Mouse (Mus musculus) adrenal gland (tissue): ENCODE measurements around the gene Cnpy2.
"Not testable (repeated sequence)": the region's sequence is repeated elsewhere in the genome, so short reads cannot be mapped to it uniquely, and the experiment has no call there.

Experiments
- intact Hi-C: fragments of 180-260 bp; cut with DNase I; formaldehyde crosslinking; loops from one replicate; pipeline ENCODE4 v1.15.1; 2025
- long read RNA-seq, 2 experiments: library from polyadenylated mRNA; unstranded; transcript quantifications; one replicate each; pipeline ENCODE4 v2.0.0; 2020; ENCODE audit warnings: borderline replicate concordance in 1 of 2; ENCODE audit not compliant: insufficient replicate concordance in 1 of 2

Gene Cnpy2
- long read RNA-seq, experiment 1, transcript Cnpy2-202 (6 exons, 1,383 nt): major isoform, 111 of 123 reads
- long read RNA-seq, experiment 1, transcript Cnpy2-201 (6 exons, 763 nt): minor isoform, 7 of 123 reads
- long read RNA-seq, experiment 1, partial matches to known transcripts: 2 of 123 reads
- long read RNA-seq, experiment 1, other reads (novel, unspliced or antisense): 3 of 123 reads
- long read RNA-seq, experiment 2, transcript Cnpy2-202 (6 exons, 1,383 nt): major isoform, 144 of 169 reads
- long read RNA-seq, experiment 2, transcript Cnpy2-201 (6 exons, 763 nt): minor isoform, 11 of 169 reads
- long read RNA-seq, experiment 2, partial matches to known transcripts: 3 of 169 reads
- long read RNA-seq, experiment 2, other reads (novel, unspliced or antisense): 11 of 169 reads

GRCm38 (mm10) chr10:128322141-128323108 lies at the start of gene Cnpy2:
Gene Cnpy2, plus strand, starts transcription at chr10:128322459.
- intact Hi-C loops: no loop called here

DNA sequence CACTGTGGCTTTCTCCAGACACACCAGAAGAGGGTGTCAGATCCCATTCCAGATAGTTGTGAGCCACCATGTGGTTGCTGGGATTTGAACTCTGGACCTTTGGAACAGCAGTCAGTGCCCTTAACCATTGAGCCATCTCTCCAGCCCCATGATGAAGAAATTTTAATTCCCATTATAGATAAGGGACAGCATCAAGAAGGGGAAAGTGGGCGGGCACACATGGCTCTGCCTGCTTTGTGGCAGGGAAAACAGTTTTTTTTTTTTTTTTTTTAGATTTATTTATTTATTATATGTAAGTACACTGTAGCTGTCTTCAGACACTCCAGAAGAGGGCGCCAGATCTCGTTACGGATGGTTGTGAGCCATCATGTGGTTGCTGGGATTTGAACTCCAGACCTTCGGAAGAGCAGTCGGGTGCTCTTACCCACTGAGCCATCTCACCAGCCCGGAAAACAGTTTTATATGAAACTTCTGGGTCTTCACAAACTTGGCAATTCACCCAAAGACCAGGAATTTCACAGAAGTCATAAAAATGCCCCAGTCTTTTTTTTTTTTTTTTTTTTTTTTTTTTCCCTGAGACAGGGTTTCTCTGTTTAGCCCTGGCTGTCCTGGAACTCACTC lies 49.3 kb upstream of the Cnpy2 start:
- intact Hi-C loops: not testable (repeated sequence)

DNA sequence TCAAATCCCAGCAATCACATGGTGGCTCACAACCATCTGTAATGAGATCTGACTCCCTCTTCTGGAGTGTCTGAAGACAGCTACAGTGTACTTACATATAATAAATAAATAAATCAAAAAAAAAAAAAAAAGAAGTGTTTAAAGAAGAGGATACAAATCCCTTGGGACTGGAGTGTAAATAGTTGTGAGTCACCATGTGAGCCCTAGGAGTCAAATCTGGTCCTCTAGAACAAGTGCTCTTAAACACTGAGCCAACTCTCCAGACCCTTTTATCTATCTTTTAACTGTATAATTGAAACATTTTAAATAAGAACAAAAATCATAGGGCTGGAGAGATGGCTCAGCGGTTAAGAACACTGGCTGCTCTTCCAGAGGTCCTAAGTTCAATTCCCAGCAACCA lies 46.9 kb upstream of the Cnpy2 start:
- intact Hi-C loops: not testable (repeated sequence)

- intact Hi-C loops: no loop called here
Measured at GRCm38 (mm10) chr10:128278158-128278557, 44.1 kb upstream of the Cnpy2 start.

GRCm38 (mm10) chr10:128280943-128281342 lies 41.3 kb upstream of the Cnpy2 start:
- intact Hi-C loops: loop anchor here (5.0 kb wide), 1 partner anchor 59 kb away; no protein-coding TSS in a partner anchor

GRCm38 (mm10) chr10:128281682-128282081 lies 40.6 kb upstream of the Cnpy2 start:
- intact Hi-C loops: loop anchor here (5.0 kb wide), 1 partner anchor 59 kb away; no protein-coding TSS in a partner anchor

DNA sequence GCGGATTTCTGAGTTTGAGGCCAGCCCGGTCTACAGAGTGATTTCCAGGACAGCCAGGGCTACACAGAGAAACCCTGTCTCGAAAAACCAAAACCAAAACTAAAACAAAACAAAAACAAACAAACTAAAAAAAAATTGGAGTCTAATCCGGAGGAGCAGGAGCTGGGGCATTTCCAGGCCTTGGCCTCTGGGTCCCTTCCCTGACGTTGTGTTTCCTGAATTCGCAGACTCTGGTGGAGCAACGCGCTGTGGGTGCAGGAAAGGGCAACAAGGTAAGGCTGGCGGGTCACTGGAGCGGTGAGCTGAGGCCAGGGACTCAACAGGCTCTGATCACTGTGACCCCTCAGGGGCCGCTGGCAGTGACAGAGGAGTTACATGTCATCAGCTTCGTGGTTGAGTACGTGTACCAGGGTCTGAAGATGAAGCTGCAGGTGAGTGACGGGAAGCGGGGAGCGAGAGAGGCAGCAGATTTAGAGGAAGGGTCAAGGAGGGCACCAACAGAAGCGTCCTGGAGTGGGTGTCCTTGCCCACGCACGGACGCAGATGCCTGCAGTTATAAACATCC lies 39.3 kb upstream of the Cnpy2 start:
- intact Hi-C loops: loop anchor here (5.0 kb wide), 1 partner anchor 61 kb away; no protein-coding TSS in a partner anchor

DNA sequence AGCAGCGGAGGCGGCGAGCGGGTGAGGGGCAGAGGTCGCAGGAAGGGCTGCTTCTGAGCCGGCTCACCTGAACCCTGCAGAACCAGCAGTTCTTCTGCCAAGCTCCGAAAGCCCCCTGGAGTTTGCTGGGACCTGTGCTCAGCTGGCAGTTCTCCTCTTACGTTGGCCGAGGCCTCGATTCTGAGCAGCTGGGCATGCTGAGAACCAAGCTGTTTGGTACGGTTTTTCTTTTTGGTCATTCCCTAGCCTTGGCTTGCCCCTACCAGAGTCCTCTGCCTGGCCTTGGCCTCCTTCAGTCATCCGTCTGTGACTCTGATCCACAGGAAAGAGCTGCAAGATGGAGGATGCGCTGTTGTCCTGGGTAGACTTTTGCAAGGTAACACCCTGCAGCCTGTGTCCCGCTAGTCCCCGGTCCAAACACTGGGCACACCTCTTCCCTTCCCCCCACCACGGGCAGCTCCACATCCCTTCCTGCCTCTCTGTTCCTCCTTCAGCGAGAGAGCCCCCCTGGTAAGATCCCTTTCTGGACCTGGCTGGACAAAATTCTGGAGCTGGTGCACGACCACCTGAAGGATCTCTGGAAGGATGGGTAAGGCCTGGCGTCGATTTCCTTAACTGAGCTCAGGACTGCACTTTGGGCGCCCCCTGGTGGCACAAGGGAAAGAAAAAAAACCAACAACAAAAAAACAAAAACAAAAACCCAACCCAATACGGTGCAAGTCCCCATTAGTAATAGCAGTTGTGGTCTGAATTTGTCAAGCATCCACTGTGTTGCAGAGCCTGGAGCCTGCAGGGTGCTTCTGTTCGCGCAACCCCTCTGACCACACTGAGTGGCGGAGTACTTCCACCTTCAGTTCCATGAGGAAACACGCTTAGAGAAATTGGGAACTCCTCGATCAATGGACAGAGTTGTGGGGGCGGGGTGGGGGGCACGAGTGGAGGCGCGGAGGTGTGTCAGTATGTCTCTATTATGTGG lies 38.4 kb upstream of the Cnpy2 start:
- intact Hi-C loops: loop anchor here (5.0 kb wide), 1 partner anchor 62 kb away; no protein-coding TSS in a partner anchor

DNA sequence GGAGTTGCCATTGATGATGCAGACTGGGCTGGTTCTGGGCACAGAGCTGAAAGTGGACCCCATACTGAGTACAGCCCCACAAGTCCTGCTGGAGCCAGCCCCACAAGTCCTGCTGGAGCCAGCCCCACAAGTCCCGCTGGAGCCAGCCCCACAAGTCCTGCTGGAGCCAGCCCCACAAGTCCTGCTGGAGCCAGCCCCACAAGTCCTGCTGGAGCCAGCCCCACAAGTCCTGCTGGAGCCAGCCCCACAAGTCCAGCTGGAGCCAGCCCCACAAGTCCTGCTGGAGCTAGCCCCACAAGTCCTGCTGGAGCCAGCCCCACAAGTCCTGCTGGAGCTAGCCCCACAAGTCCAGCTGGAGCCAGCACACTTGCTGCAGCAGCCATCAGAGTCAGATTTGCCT lies 31.7 kb upstream of the Cnpy2 start:
- intact Hi-C loops: not testable (repeated sequence)

DNA sequence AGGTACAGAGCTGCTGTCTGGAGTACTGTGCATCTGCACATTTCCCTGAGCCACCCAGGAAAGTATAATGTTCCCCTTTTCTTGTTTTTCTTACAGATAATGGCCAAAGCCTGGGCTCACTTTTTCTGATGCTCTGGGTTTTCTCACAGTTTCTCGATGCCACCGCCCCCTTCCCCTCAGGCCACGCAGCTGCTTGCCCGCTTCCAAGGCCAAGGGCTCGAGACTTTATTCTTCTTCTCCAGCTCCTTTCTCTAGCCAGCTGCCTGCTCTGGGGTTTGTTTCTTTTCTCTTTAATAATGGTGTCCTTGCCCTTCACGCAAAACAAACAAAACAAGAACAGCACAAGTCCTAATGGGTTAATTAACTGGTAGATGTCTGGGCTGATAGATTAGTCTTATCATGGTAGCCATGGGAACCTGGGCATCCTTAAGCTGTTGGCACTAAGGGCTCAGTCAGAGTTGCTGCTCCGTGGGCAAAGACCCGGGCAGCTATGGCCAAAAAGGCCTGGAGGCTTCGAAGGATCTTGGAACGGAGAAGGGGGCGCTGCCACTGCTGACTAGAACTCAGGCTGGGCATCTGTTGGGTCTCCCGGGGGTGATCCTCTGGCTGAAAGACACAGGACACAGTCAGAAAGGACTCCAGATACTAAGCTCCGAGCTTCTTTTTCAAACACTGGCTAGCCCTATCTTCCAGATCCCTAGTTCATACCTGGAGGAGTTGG lies 25.7 kb upstream of the Cnpy2 start:
- intact Hi-C loops: no loop called here

DNA sequence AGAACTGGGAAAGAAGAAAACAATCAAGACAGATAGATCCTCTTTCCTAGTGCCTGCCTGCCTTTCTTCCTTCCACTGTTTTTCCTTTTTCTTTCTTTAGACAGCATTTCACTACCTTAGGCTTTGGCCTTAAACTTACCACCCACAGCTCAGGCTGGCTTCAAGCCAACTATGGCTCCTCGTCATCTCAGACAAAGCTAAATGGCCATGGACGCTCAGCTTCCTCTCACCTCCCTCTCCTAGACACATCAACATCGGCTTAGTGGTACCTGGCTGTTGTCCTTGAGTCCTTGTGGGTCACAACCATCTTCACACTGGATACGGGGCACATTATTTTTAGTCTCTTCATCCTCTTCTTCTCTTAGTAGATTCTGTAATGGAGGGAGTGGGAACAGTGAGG lies 25.0 kb upstream of the Cnpy2 start:
- intact Hi-C loops: no loop called here

DNA sequence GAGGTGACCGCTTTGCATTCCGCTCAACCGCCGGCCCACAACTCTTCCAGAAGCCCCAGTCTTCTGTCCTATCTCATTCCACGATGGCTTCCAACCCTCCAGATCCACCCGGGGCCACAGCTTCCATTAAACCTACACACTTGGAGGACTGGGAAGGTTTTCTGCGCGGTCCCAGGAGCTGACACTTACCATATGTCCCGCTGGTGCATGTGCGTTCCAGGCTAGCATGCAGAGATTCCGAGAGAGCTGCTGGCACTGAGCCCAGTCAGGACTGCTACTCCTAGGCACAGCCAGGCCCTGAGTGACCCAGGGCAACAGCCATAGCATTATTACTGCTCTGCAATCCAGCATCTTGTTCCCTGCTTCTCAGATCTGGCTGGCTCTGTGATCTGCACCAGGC lies 24.6 kb upstream of the Cnpy2 start:
- intact Hi-C loops: no loop called here

DNA sequence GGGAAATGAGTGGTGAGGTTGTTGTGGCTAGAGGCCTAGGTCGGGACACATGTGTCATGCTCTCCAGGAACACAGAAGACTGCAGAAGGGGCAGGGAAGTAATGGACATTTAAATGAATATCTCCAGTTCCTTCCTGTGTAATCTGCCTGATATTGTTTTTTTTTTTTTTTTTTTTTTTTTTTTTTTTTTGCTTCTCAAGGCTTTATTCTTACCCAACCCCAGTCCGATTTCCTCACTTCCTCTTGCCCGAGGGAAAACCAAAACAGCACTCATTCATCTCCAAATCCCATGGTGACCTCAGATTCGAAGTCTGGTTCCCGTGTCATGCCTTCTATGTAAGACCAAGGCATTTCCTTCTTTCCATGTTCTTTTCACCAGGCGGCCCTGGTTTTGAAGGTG lies 24.0 kb upstream of the Cnpy2 start:
- intact Hi-C loops: no loop called here

DNA sequence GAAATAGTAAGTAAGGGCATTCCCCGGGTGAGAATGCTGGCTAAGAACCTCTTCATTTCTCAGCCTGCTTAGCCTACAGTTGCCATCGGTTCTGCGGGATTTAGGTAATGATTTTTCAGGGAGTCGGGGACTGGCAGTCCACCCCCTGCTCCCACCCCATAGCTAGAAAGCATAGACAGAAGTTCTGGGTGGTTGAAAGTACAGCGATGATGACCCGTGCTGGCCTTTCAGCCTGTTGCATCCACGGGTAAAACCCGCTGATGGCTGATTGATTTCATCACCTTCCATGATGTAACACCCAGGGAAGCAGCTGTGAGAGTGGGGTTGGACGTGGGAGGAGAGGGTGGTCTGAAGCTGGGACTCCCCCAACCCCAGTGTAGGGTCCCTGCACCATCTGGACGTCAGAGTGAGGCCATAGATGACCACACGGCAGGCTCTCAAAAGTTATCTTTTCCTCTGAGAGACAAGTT lies 23.5 kb upstream of the Cnpy2 start, which contains the start of gene Il23a:
Il23a (minus strand) TSS at position 51 of the 470 bp plus-strand sequence.
- intact Hi-C loops: no loop called here

DNA sequence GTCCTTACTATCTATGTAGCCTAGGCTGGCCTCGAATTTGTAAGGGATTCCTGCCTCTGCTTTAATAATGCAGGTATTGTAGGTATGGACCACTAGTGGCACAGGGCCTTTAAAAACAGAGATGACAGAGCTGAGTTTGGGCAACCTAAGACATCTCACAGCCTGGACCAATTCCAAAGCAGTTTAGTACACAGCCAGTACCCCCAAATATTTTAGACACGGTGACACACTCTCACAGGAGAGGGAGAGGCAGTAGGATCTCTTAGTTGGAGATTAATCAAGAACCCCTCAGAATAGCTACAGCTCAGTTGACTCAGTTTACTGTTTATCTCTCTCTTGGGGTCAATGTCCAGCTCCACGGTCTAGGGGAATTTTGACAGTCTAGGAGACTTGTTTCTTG lies 19.9 kb upstream of the Cnpy2 start:
- intact Hi-C loops: no loop called here

DNA sequence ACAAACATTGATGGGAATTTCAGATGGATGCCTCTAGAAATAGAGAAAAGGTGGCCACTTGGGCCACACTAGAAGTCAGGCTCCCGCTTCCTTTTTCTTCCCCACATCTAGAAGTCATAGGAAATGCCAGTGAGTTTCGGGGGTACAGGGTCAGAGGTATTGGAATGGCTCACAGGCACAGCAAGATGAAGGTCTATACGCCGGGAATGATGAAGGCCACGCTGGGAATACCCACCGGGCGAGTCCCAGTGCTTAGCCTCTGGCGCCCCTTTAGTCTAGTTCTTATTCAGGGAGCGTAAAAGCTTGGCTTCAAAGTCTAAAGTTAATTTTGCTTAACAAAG lies 19.5 kb upstream of the Cnpy2 start:
- intact Hi-C loops: no loop called here

DNA sequence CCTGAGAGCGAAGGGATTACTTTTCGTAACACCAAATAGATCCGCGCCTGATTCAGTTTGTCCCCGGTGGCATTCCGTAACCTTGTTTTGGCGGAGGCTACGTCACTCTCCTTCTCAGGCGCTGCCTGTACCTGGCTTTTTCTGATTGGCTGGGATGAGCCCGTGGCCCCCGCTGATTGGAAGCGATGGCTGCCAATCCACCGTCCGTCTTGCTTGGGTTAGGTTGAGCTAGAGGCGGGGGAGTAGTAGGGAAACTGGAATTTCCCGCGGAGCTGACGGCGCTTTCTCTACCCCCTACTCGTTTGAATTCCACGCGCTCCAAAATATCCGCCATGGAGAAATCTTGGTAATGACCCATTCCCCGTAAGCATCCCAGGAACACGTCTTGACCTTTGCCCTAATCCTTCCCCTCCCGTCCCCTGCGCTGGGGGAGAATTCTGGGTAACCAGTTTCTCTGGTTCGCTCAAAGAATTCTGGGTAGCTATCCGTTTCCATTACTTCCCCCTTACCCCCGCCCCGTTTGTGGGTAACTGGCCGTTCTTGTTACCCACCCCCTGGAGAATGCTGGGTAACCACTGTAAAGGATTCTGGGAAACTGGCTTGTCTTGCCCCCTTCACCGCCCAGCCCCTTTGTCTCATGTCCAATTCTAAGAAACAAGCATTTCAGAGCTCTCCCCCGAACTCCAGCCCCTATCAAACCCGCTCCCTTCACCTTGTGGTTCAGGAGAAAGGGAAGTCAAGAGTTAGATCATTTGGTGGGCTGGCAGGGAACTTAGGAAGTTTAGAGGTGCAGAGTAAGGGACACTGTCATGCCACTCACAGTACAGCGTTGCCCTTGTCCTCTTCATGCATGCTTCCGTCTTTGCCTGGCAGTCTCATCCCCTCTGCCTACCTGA lies 18.9 kb upstream of the Cnpy2 start, which contains the start of gene Pan2:
Pan2 (plus strand) TSS at position 210 of the 896 bp plus-strand sequence.
- intact Hi-C loops: no loop called here

GRCm38 (mm10) chr10:128309654-128310053 lies 12.6 kb upstream of the Cnpy2 start:
- intact Hi-C loops: no loop called here
